Mouse (Mus musculus) kidney, adult 18-20 months (tissue): ENCODE results near the gene 1600014C10Rik.
A peak's percentile ranks its signal among the peaks of the same experiment; 100 is the strongest.

Source experiments
- DNase-seq: peaks from one replicate; pipeline ENCODE4 v3.0.0; 2021

Gene 1600014C10Rik

DNA sequence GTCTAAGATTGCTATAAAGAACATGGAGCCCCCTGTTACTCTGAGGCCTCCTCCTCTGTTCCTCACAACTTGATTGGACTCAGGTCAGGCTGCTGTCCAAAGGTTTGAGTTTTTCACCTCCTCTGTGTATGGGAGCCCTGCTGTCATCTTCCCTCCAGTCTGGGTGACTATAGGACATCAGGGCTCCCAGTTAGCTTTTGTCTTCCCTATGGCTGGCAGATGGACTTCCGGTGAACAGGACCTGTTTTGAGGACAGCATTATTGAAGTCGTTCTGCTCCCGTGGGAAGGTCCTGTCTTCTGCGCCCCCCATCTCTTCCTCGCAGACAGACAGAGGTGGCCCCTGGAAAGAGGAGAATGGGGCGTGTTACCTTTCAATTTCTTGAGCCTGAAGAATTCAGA is 1.8 kb downstream of the 1600014C10Rik start:
- DNase-seq = no peak

DNA sequence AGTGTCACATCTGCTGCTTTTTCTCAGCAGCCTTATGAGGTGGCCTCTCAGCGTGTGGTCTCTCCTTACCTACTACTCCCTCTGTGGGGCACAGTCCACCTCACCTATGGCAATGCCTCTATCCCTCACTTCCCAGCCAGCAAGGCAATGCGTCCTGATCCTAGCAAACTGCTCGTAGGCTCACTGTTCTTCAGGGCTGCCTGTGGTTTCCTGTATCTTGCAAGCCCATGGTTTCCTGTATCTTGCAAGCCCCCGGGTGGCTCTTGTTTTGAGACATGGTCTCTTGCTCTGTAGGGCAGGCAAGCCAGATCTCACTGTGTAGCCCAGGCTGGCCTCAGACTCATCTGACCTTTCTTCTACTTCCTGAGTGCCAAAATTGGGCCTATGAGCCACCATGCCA is 3.8 kb downstream of the 1600014C10Rik start:
- DNase-seq = no peak

DNA sequence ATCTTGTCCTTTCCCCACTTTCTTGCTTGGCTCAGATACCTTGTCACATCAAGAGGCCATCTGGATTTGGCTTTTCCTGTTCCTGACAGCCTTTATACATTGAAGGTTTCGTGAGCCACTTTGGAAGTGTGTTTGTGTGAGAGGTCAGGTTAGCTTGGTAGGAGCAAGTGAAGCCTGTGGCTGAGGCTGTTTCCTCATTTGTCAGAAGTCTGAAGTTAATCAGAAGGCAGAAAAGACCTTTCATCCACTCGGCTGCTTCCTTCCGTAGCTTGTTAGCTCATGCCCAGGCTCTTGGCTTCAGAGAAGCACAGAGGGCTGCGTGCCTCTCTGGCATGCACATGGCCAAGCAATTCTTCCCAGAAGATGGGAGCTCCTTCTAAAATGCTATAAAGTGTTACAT is 4.8 kb downstream of the 1600014C10Rik start:
- DNase-seq = no peak

DNA sequence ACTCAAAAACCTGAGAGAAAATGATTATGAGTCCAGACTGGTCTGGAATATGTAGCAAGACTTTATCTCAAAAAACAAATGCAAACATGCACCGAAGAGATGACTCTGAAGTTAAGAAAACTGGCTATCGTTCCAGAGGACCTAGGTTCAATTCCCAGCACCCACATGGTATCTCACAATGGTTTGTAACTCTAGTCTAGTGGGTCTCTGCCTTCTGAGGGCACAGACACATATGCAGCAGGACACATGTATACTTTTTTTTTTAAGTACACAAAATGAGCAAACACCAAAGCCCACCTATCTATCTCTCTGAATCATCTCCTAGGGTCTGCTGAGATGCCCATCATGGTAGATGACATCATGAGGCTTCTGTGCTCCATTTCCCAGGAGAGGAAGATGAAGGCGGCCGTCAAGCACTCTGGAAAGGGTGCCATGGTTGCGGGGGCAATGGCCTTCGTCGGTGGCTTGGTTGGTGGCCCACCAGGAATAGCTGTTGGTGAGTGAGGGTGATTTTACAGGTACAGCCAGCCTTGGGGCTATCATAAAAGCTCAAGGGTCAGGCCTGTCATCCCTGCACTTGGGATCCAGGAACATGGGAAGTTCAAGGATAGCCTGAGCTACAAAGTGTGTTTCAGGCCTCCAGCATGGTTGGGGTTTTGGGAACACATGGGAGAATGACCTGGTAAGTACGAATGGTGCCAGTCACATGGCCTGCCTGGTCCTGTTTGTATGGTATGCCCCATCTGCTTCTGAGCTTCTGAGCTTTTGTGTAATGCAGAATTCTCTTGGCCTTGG is 5.5 kb downstream of the 1600014C10Rik start:
- no peak for DNase-seq

DNA sequence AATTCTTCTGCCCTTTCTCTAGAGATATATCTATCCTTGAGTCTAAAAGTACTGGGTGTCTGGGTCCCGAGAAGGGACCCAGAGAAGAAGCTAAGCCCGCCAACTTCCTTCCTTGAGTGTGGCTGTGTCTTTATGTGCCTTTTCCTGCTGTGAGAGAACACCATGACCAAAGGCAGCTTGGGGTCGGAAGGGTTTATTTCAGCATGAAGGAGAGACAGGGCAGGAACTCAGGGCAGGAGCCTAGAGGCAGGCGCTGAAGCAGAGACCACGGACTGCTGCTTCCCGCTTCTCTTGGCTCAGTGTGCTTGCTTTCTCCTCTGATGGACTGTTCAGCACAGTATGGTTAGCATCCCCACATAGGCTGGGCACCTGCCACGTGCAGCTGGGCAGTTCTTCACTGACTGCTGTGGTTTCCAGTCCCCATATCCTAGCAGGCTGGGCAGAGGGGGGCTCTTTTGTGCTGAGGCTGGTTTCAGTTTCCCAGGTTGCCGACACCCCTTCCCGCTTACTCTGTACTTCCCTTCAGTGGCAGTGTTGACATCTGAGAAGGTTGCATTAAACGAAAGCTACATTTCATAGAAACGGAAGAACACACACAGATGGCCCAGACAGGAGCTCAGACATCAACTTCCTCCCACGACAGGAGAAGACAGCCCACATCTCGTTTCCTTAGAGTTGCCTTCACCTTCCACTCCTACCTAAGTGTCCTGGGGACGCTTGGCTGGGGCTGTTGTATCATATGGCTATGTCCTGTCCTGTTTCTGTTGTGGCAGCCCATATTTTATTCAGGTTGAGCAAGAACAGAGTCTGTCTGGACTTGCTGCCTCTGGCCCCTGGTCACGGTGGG is 6.3 kb downstream of the 1600014C10Rik start:
- no peak for DNase-seq

- DNase-seq = no peak
Measured at GRCm38 (mm10) chr7:38190056-38190835, 7.2 kb downstream of the 1600014C10Rik start.

- DNase-seq = no peak
Measured at GRCm38 (mm10) chr7:38191146-38191545, 8.1 kb downstream of the 1600014C10Rik start.

DNA sequence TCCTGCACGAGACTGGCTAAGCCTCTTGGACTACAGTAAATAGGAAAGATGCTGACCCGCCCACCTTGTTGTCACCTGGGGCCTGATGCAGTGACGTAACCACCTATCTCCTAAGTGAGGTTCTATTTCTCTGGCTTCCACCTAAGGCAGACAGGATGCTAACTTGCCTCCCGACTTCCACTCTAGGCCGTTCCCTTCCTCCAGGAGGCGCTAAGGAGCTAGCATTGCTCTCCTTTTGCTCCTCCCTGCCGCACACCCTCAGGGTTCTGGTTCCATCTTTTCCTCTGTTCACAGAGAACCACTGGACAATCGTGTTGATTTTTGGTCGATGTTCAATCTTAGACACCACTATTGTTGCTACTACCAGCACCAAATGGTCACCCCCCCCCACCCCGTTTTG is 8.6 kb downstream of the 1600014C10Rik start:
- DNase-seq = no peak

- DNase-seq = no peak
Measured at GRCm38 (mm10) chr7:38199907-38200605, 17.0 kb downstream of the 1600014C10Rik start.

GRCm38 (mm10) chr7:38200606-38201289 is 17.7 kb downstream of the 1600014C10Rik start:
- DNase-seq = peak; percentile 87

DNA sequence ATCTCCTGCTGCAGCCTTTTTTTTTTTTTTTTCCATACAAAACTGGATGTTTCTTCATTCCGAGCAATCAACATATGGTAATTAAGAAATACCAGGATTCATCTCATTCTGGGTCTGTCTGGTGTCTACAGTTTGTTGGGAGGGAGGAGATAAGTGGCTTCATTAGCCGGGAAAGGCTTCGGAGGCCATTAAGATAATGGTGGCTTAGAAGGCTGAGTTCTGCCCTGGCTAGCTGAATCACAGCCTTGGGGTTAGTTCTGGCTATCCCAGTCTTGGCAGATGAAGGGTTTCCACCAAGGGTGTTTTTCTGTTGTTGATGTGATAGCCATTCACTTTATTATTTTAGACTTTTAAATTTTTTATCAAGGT is 18.3 kb downstream of the 1600014C10Rik start:
- DNase-seq = no peak

GRCm38 (mm10) chr7:38204314-38204713 is 21.3 kb downstream of the 1600014C10Rik start:
- DNase-seq = no peak

- no peak for DNase-seq
Measured at GRCm38 (mm10) chr7:38205801-38206200, 22.8 kb downstream of the 1600014C10Rik start.

DNA sequence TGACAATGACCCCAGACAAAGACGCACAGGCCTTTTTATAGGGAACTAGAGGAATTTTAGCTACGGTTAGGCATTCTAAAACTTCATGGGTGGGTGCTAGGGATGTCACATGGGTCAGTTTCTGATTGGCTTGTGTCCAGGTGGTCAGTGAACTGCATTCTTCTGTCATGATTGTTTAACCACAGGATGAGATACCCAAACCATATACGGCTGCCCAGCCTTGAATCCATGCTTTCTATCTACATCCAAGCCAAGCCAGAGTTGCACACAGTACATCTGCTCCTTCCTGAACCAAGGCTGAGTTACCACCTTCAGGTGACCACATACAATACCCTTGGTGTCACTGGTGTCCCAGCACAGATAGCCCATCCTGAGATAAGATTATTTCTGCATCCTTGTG is 23.5 kb downstream of the 1600014C10Rik start:
- DNase-seq = no peak

DNA sequence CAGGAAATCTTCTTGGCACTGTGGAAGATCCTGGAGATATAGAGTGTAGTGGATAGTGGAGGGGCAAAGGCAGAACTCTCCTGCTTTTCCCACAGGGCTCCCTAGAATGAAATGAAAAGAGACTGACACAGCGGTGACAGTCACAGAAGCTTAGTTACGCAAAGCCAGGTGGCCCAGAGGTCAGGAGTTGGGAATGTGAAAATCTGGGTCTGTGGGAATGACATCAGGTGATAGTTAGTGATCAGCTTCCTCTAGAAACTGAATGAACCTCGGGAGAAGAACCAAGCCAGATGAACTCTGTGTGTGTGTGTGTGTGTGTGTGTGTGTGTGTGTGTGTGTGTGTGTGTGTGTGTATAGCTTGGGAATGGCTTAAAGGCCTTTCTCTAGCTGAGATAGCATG is 26.0 kb downstream of the 1600014C10Rik start:
- no peak for DNase-seq

GRCm38 (mm10) chr7:38209478-38210152 is 26.6 kb downstream of the 1600014C10Rik start:
- DNase-seq = no peak

DNA sequence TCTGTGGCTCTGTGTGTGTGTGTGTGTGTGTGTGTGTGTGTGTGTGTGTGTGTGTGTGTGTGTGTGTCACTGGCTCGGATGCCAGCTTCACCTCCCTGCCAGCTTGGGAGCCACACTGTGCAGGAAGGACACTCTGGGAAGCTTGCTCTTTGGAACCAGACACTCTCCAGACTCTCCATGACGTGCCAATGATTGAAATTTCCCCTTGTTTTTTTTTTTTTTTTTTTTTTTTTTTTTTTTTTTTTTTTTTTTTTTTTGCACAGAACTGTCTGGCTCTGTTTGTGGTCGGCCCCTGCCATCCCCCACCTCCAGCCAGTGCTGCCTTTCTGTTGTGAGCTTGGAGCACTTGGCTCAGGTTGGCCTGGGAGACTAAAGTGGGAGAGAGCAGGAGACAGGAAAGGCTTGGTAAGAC is 29.6 kb downstream of the 1600014C10Rik start:
- DNase-seq = no peak

DNA sequence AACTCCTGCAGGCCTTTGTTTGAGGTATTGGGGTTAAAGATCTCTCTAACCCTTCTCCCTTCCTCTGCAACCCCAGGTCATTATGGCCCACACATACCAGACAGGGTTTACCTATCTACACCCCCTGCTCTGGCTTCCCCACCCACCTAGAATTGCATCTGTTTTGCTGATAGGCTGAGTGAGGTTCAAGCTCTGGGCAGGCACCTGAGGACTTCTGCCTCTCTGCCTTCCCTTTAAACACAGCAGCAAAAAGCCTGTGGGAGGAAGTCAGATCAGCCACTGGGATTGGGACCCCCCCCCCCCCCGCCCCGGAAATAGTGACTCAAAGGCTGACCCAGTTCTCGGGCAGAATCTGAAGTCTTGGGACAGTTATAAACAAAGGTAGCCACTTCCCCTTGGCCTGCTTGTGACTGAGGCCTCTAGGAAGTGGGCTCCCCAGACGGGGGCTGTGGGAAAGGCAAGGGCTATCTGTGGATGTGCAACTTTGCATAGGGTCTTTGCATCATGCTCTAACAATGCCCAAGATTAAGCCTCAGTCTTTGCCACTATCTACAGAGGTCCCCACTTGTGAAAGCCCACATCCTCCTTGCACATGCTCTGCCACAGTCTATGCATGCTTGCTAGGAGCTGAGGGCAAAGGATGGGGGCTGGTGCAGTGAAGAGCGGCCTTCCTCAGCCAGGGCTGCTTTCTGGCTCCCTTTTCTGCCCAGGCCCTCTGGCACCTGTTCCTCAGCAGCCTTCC is 31.6 kb downstream of the 1600014C10Rik start:
- no peak for DNase-seq

GRCm38 (mm10) chr7:38215281-38215680 is 32.3 kb downstream of the 1600014C10Rik start:
- no peak for DNase-seq

GRCm38 (mm10) chr7:38215697-38216096 is 32.7 kb downstream of the 1600014C10Rik start:
- DNase-seq = no peak
